ENCODE assay signal across 8 mouse cellular contexts in the genomic region with DNA sequence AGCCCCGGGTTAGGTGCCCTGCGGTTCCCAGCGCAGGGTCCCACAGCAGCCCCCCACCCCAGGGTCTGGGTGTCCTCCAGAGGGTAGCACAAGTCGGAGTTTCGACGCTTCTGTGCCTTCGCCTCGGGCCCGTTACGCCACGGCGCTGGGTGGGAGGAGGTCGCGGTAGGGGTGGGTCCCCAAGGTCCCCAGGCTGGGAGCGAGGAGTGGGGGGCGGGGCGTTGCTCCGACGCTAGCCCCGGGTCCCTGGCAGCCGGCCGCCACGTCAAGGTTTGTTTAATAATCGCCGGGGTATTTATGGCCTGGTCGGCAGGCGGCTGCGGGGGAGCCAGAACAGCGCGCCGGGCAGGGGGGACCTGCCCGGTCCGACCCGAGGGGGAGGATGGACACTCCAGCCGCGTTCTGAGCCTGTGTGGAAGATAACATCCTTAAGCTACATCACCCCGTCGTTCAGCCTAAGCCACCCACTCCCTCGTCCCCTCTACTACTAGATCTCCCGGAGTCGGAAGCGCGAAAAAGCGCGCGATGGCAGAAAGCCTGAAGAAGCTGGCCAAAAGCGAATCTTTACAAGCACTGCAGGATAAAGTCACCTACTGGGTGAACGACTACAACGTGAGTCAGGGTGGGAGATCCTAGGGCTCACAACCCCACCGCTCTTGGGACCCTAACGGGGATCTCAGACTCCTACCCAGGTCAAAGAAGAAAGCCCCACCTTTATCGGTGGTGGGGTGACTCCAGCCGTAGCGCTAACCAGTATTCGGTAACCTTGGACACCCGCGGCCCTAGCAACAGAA. TPM values are rescaled to one million over a fixed set of nuclear protein-coding genes. Genes with fewer than 3 reads are reported as not detected.
A peak's percentile ranks its signal among the peaks of the same experiment; 100 is the strongest.
DNase-seq lines count a peak whose midpoint lies in the region; ATAC-seq and TF ChIP-seq lines count a peak whose summit lies in the region.

Gene Spata18 (plus strand): TSS at position 319 of the 794 bp plus-strand sequence.

- no peaks in the 10 kb centered on the region for H3K79me2 ChIP-seq in MEL (ENCODE audit: control insufficient read depth, insufficient read depth, low read length, poor library complexity)

- no peak for TF ChIP-seq POLR2A in MEL (IDR thresholded peaks at IDR 0.05; ENCODE audit: control insufficient read depth in 1 of 2, insufficient read depth in 1 of 2, low read depth in 1 of 2, low read length in 2 of 2, poor library complexity in 1 of 2)

- peaks cover 0 to 2% of the 10 kb centered on the region in 2 experiments; a peak in 1 of 4 replicates for H3K36me3 ChIP-seq in MEL (ENCODE audit: control insufficient read depth in 1 of 2, insufficient read depth in 2 of 2, low read length in 2 of 2)
- no peaks in the 10 kb centered on the region for H3K36me3 ChIP-seq in forebrain, embryonic 14.5 days (ENCODE audit: control insufficient read depth, insufficient read depth, low read length)
- no peaks in the 10 kb centered on the region for H3K36me3 ChIP-seq in intestine, embryonic 15.5 days

- 0 out of 2 replicates have a peak, but pooled peaks have one; percentile 8 for ATAC-seq in forebrain, embryonic 14.5 days
- ATAC-seq in intestine, embryonic 15.5 days: 0 out of 2 replicates have a peak, but pooled peaks have one; percentile 22
- ATAC-seq in megakaryocyte progenitor cell, adult 5-6 weeks (replicated peaks; ENCODE audit: poor library complexity): 0 out of 2 replicates have a peak, but pooled peaks have one; percentile 7

- intact Hi-C loops in gastrocnemius, adult 2 months (cut with DNase I): no loop called here

- H3K9me3 ChIP-seq in MEL (replicated peaks; ENCODE audit: insufficient read depth, low read length): no peaks in the 10 kb centered on the region
- H3K9me3 ChIP-seq in forebrain, embryonic 14.5 days (replicated peaks; ENCODE audit: control insufficient read depth, low read length): no peaks in the 10 kb centered on the region
- no peaks in the 10 kb centered on the region for H3K9me3 ChIP-seq in intestine, embryonic 15.5 days

- no peak within 1 kb of the TSS for H3K27ac ChIP-seq in gastrocnemius, adult 2 months
- no peak within 1 kb of the TSS for H3K27ac ChIP-seq in MEL (ENCODE audit: control insufficient read depth, low read depth, low read length)
- no peak within 1 kb of the TSS for H3K27ac ChIP-seq in forebrain, embryonic 14.5 days (ENCODE audit: low read depth, low read length)
- no peak within 1 kb of the TSS for H3K27ac ChIP-seq in intestine, embryonic 15.5 days

- peak within 1 kb of the TSS; percentile 7; the same call in 1 of the 2 replicates for H3K9ac ChIP-seq in MEL (ENCODE audit: control insufficient read depth, low read depth, low read length, poor library complexity, severe bottlenecking)
- H3K9ac ChIP-seq in forebrain, embryonic 14.5 days (ENCODE audit: low read length): peak within 1 kb of the TSS; percentile 47
- H3K9ac ChIP-seq in intestine, embryonic 15.5 days: peak within 1 kb of the TSS; percentile 40

- H3K4me2 ChIP-seq in forebrain, embryonic 14.5 days (ENCODE audit: low read length): peak within 1 kb of the TSS; percentile 91
- H3K4me2 ChIP-seq in intestine, embryonic 15.5 days (replicated peaks): peak within 1 kb of the TSS; percentile 98

- TF ChIP-seq RAD21 in MEL (IDR thresholded peaks at IDR 0.05; ENCODE audit: low read depth, low read length): no peak

- peaks cover 4 to 6% of the 10 kb centered on the region in 2 experiments; a peak in 2 of 4 replicates for H3K27me3 ChIP-seq in MEL (ENCODE audit: control insufficient read depth in 1 of 2, insufficient read depth in 2 of 2, low read length in 2 of 2)
- H3K27me3 ChIP-seq in forebrain, embryonic 14.5 days (replicated peaks; ENCODE audit: control insufficient read depth, insufficient read depth, low read length): peaks cover 48% of the 10 kb centered on the region
- H3K27me3 ChIP-seq in intestine, embryonic 15.5 days (replicated peaks): peaks cover 39% of the 10 kb centered on the region

- H3K4me1 ChIP-seq in MEL (ENCODE audit: control insufficient read depth in 1 of 2, insufficient read depth in 2 of 2, low read length in 2 of 2): 0 out of 4 replicates have a peak, but pooled peaks cover 0 to 3% of the 10 kb centered on the region in 2 experiments
- H3K4me1 ChIP-seq in forebrain, embryonic 14.5 days (ENCODE audit: control insufficient read depth, insufficient read depth, low read length): peaks cover 22% of the 10 kb centered on the region
- H3K4me1 ChIP-seq in intestine, embryonic 15.5 days (replicated peaks): peaks cover 21% of the 10 kb centered on the region

- under 1% methylated on average over 56 of the region's 57 CpGs for WGBS in forebrain, embryonic 14.5 days
- under 1% methylated on average over 56 of the region's 57 CpGs for WGBS in intestine, embryonic 15.5 days

- TF ChIP-seq EP300 in MEL (IDR thresholded peaks at IDR 0.05; ENCODE audit: low read depth in 1 of 2, low read length in 2 of 2): no peak

- H3K4me3 ChIP-seq in gastrocnemius, adult 2 months: peak within 1 kb of the TSS; percentile 84
- peak within 1 kb of the TSS; percentile 45 to 54 for H3K4me3 ChIP-seq in MEL (ENCODE audit: control insufficient read depth in 1 of 2, insufficient read depth in 1 of 2, low read depth in 2 of 2, low read length in 2 of 2)
- peak within 1 kb of the TSS; percentile 41 for H3K4me3 ChIP-seq in forebrain, embryonic 14.5 days (ENCODE audit: low read depth, low read length)
- H3K4me3 ChIP-seq in intestine, embryonic 15.5 days (replicated peaks): peak within 1 kb of the TSS; percentile 50

- TF ChIP-seq CTCF in gastrocnemius, adult 2 months (IDR thresholded peaks at IDR 0.05): no peak
- TF ChIP-seq CTCF in MEL (IDR thresholded peaks at IDR 0.05 in 2 of 3, conservative IDR thresholded peaks at IDR 0.05 in 1 of 3; ENCODE audit: control insufficient read depth in 1 of 3, insufficient read depth in 1 of 3, low read depth in 2 of 3, low read length in 3 of 3, poor library complexity in 1 of 3, severe bottlenecking in 1 of 3): no peak

- peak; percentile 43 for DNase-seq in gastrocnemius, adult 2 months
- DNase-seq in gastrocnemius, adult 8-10 months (ENCODE audit: low spot score in 2 of 2): no peak
- DNase-seq in MEL (ENCODE audit: low read depth, low spot score): no peak
- DNase-seq in forebrain, embryonic 14.5 days (ENCODE audit: low spot score): no peak
- peak; percentile 66 for DNase-seq in testis, postnatal 10 days (ENCODE audit: low spot score)
- no peak for DNase-seq in cerebellum, adult 9-10 months

TF ChIP-seq in MEL, 35 proteins besides CTCF, POLR2A, EP300 and RAD21:
- TF ChIP-seq GATA1 (IDR thresholded peaks at IDR 0.05; ENCODE audit: low read depth, low read length) (no peak), TAL1 (IDR thresholded peaks at IDR 0.05; ENCODE audit: low read length) (no peak), MYB (IDR thresholded peaks at IDR 0.05; ENCODE audit: low read depth, low read length) (no peak), GABPA (IDR thresholded peaks at IDR 0.05; ENCODE audit: low read depth, low read length) (no peak), USF2 (IDR thresholded peaks at IDR 0.05; ENCODE audit: borderline replicate concordance in 1 of 2, insufficient read depth in 1 of 2, low read depth in 1 of 2, low read length in 2 of 2) (no peak), CHD1 (IDR thresholded peaks at IDR 0.05; ENCODE audit: low read depth, low read length) (no peak), KAT2A (conservative IDR thresholded peaks at IDR 0.05; ENCODE audit: low read depth, low read length) (no peak), ZNF384 (IDR thresholded peaks at IDR 0.05; ENCODE audit: low read depth, low read length) (no peak), TCF12 (IDR thresholded peaks at IDR 0.05; ENCODE audit: low read depth, low read length) (no peak), NRF1 (IDR thresholded peaks at IDR 0.05; ENCODE audit: insufficient read depth, low read depth, low read length, poor library complexity, severe bottlenecking) (no peak), BHLHE40 (IDR thresholded peaks at IDR 0.05; ENCODE audit: borderline replicate concordance, low read depth, low read length) (no peak), USF1 (IDR thresholded peaks at IDR 0.05; ENCODE audit: low read depth, low read length) (no peak), HCFC1 (IDR thresholded peaks at IDR 0.05; ENCODE audit: low read depth, low read length) (no peak), POLR2AphosphoS2 (IDR thresholded peaks at IDR 0.05; ENCODE audit: low read length) (no peak), SMC3 (IDR thresholded peaks at IDR 0.05; ENCODE audit: low read depth, low read length) (no peak), ZC3H11A (IDR thresholded peaks at IDR 0.05; ENCODE audit: low read depth, low read length) (no peak), CHD2 (IDR thresholded peaks at IDR 0.05; ENCODE audit: low read length) (no peak), SIN3A (IDR thresholded peaks at IDR 0.05; ENCODE audit: low read length) (no peak), MAZ (IDR thresholded peaks at IDR 0.05; ENCODE audit: low read depth, low read length) (no peak), ETS1 (IDR thresholded peaks at IDR 0.05; ENCODE audit: low read depth, low read length) (no peak)
TF ChIP-seq in MEL: peak in this region for 0.

RNA-seq across cellular contexts. Expression of gene Spata18, which starts in this region (rescaled TPM):
- total RNA-seq in gastrocnemius, adult 2 months (2021): not detected
- total RNA-seq in gastrocnemius, adult 8-10 months (2022): not detected
- not detected in 2 replicates for total RNA-seq in MEL (2012; rRNA removed)
- not detected for polyA plus RNA-seq in MEL (2012; ENCODE audit: insufficient read depth in 1 of 2, insufficient read length in 2 of 2, low read depth in 1 of 2, low replicate concordance in 2 of 2, missing spikeins in 1 of 2)
- 0.36 and 0.83 TPM in 2 replicates for polyA plus RNA-seq in forebrain, embryonic 14.5 days (2014; fragmentation: Nextera tagmentation; extraction: Ambion mirVana)
- 0.28 and 0.38 TPM in 2 replicates for polyA plus RNA-seq in intestine, embryonic 15.5 days (2015; fragmentation: Nextera tagmentation; extraction: Ambion mirVana)
- 0.07 TPM in 1 of 2 replicates, not detected in the other for total RNA-seq in megakaryocyte progenitor cell, adult 5-6 weeks (2015)
- not detected in 2 replicates for total RNA-seq in megakaryocyte progenitor cell, adult 5-6 weeks (2017)

Comparison
In these comparisons a context has a peak if more than half of its experiments do, and no peak if none do; other contexts are left out.
1. Peak in DNase-seq and H3K4me3 ChIP-seq in gastrocnemius, adult 2 months; RNA of the gene not detected or under 1 TPM.
2. Peak in ATAC-seq, H3K4me3 ChIP-seq, H3K9ac ChIP-seq and H3K4me2 ChIP-seq in forebrain, embryonic 14.5 days; RNA of the gene not detected or under 1 TPM.
3. Peak in ATAC-seq, H3K4me3 ChIP-seq, H3K9ac ChIP-seq and H3K4me2 ChIP-seq in intestine, embryonic 15.5 days; RNA of the gene not detected or under 1 TPM.
4. Peak in ATAC-seq in megakaryocyte progenitor cell, adult 5-6 weeks; RNA of the gene not detected or under 1 TPM.